Mouse (Mus musculus): ENCODE results near the gene Aaed1.

Aaed1 gene

DNA sequence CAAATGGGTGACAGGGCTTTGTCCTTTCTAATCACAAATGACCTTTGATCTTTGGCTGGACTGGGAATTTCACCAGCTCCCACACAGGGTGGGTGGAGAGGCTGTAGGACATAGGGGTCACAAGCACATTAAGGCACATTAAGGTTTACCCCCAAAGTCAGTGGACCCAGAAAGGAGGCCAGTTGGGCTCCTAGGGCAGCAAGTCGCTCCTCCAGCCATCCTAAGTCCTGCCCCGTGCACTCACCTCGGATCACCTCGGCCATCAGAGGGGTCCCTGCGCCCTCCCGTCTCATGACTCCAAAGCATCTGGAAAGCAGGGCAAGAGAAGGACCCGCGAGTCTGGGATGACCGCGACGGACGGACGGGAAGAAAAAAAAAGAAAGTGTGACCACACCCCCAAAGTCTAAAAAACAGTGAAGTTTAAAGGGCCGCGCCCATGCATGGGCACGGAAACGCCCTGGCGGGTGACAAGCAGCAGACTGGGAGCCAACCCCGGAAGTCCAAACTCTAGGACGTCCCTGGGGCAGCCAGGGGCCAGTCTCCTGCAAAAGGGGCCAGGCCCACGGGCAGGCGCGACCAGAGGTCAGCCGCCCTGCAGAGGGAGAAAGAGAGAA, 64.2 kb downstream of the Aaed1 start:
- DNase-seq = peak; percentile 82

GRCm38 (mm10) chr13:64246106-64246505, 66.4 kb downstream of the Aaed1 start:
- DNase-seq = no peak

GRCm38 (mm10) chr13:64244685-64245261, 67.7 kb downstream of the Aaed1 start:
- no peak for DNase-seq

GRCm38 (mm10) chr13:64242721-64243120, 69.8 kb downstream of the Aaed1 start:
- no peak for DNase-seq

- DNase-seq = no peak
These were observed 71.9 kb downstream of the Aaed1 start for GRCm38 (mm10) chr13:64240626-64241025.

- no peak for DNase-seq
These were observed 74.8 kb downstream of the Aaed1 start for GRCm38 (mm10) chr13:64237681-64238157.

DNA sequence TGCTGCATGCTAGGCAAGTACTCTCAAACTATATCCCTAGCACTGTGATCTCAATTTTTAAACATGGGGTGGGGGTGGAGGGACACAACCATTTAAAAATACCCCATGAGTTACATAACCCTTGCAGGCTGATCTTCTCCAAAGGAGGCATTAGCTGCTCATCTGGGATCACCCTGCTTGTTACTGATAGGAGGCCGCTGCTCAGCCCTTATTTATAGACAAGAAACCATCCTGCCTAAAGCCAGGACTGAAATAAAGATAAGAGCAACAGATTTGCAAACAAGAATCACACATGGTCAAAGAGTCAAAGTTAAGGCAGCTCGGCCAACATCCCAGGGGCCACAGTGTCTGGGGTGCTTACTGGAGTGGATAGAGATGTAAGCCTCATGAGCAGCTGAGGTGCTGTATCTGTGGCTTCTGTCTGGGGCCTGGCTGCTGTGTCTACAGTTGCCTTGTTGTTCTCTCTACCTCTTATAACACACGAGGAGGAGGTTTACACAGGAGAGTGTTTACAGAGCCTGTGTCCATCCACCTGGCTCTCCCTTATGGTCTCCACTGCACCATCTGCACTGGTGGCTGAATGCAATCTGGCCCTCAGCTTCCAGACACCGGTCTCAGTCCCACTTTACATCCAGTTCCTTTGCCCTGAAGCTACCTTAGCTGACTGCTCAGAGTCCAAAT, 75.4 kb downstream of the Aaed1 start:
- peak; percentile 35 for DNase-seq

DNA sequence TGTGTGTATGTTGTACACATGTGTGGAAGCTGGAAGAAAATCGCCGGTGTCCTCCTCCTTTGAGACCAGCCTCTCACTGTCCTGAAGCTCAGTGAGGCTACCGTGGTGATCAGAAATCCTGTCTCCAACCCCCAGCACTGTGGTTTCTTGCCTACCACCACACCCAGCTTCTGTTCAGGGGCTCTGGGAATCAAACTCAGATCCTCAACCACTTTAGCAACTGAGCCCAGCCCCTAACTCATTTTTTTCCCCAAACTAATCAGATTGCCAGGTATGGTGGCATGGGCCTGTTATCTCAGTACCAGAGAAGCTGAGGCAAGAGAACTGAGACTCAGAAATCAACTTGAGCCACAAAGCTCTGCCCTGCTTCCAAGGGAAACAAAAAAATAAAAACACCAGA, 76.7 kb downstream of the Aaed1 start:
- no peak for DNase-seq

GRCm38 (mm10) chr13:64235062-64235715, 77.3 kb downstream of the Aaed1 start:
- no peak for DNase-seq

- no peak for DNase-seq
These were observed 79.4 kb downstream of the Aaed1 start for GRCm38 (mm10) chr13:64233139-64233538.

- no peak for DNase-seq
These were observed 85.8 kb downstream of the Aaed1 start for GRCm38 (mm10) chr13:64226725-64227124.

GRCm38 (mm10) chr13:64225738-64226137, 86.8 kb downstream of the Aaed1 start:
- DNase-seq = no peak

Measured in kidney, adult 11 months (tissue).